Mouse (Mus musculus) lung, embryonic 16.5 days (tissue): ENCODE data around the gene Me3. TPM values are rescaled to one million over a fixed set of nuclear protein-coding genes. Genes with fewer than 3 reads are reported as not detected.

Experiments used
- ATAC-seq: fragments of 200-750 bp; cut with Nextera tagmentation; 2 replicates; pipeline ENCODE4 v1.8.0; 2017; ENCODE audit warnings: low read depth, mild to moderate bottlenecking, moderate library complexity
- H3K27ac ChIP-seq: fragments of 300-500 bp; sonication (generic); 2 replicates; pipeline ENCODE4 v1.5.1; 2014; ENCODE audit warnings: mild to moderate bottlenecking, control low read depth, low read length
- H3K27me3 ChIP-seq: fragments of 300-500 bp; sonication (generic); 2 replicates; pipeline ENCODE4 v1.6.1; 2014; ENCODE audit warnings: low read depth, low read length, mixed read lengths; ENCODE audit not compliant: control insufficient read depth, insufficient read depth
- H3K36me3 ChIP-seq: fragments of 300-500 bp; sonication (generic); 2 replicates; pipeline ENCODE4 v1.6.1; 2014; ENCODE audit warnings: low read length; ENCODE audit not compliant: control insufficient read depth, insufficient read depth
- H3K4me1 ChIP-seq: fragments of 300-500 bp; sonication (generic); replicated peaks from 2 replicates; pipeline ENCODE4 v1.6.1; 2014; ENCODE audit warnings: low read length, mixed read lengths; ENCODE audit not compliant: control insufficient read depth, insufficient read depth
- H3K4me2 ChIP-seq: fragments of 300-500 bp; sonication (generic); 2 replicates; pipeline ENCODE4 v1.6.1; 2014; ENCODE audit warnings: low read depth, low read length, control low read depth
- H3K4me3 ChIP-seq: fragments of 300-500 bp; sonication (generic); 2 replicates; pipeline ENCODE4 v1.5.1; 2014; ENCODE audit warnings: mild to moderate bottlenecking, low read length, control low read depth
- H3K9ac ChIP-seq: fragments of 300-500 bp; sonication (generic); 2 replicates; pipeline ENCODE4 v1.6.1; 2014; ENCODE audit warnings: low read length, control low read depth
- H3K9me3 ChIP-seq: fragments of 300-500 bp; sonication (generic); 2 replicates; pipeline ENCODE4 v1.6.1; 2016; ENCODE audit warnings: low read length; ENCODE audit not compliant: control insufficient read depth
- WGBS: fragments of 180-500 bp; shearing (Covaris S2); extraction: QIAGEN DNeasy Blood & Tissue Kit; methylation state at CpG from one replicate; pipeline ENCODE4 v1.1.7; 2014; 5-methylcytosine and 5-hydroxymethylcytosine counted together
- polyA plus RNA-seq: library from polyadenylated mRNA; unstranded; fragments of >200 nt; fragmentation: Nextera tagmentation; extraction: Ambion mirVana; gene quantifications from 2 replicates; pipeline ENCODE4 v1.2.1, GENCODE M21; 2015

The Me3 gene
- polyA plus RNA-seq, 1 experiment from 2014 or later: 2.8 TPM

DNA sequence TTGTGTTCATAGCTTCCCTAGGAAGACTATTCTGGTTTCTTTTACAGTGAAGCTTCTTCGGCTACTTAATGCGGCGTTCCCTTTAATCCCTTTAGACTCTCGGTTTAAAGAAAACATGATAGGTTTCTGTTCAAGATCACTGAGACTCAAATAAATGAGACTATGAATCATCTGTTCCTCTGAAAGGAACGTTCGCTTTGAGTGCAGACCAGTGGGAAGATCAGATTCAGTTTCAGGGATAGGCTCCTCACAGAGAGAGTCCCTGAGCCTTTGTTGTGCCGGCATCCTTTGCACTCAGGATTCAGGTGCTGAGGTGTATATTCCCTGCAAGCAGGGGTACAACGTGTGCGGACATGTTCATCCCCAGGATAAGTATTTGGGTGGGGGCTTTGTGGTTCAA lies 25.0 kb downstream of the Me3 start:
- H3K9me3 ChIP-seq: no peaks in the 10 kb centered on the region
- no peak for ATAC-seq
- no peaks in the 10 kb centered on the region for H3K27me3 ChIP-seq
- H3K27ac ChIP-seq: no peak overlapping the region
- H3K4me3 ChIP-seq: no peak overlapping the region
- H3K9ac ChIP-seq: no peak overlapping the region
- no peaks in the 10 kb centered on the region for H3K36me3 ChIP-seq
- 82% methylated on average over 9 of the region's 9 CpGs for WGBS
- peaks cover 2% of the 10 kb centered on the region for H3K4me1 ChIP-seq
- no peak overlapping the region for H3K4me2 ChIP-seq

DNA sequence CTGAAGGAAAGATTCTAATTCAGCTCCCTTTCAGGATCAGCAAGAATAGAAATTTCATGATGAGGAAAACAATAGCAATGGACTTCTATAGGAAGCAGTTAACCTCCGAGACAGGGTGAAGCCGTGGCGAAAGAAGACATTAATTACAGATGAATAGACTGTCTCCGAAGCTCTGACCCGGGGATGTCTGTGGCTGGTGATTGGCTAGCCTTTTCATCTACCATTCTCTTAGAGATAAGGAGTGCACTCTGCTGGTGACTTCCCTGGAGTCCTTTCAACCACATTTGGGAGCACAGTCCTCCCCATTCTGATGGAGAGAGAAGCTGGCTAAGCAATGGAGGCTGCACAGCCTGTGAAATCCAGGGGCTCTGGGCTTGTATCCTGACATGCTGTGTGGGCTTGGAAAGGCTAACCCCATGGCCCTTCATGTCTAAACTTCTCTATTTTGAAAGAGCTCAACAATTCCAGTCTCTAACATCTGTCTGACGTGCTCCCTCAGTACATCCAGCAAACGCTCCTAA lies 25.6 kb downstream of the Me3 start:
- no peak overlapping the region for H3K4me2 ChIP-seq
- no peaks in the 10 kb centered on the region for H3K36me3 ChIP-seq
- no peak overlapping the region for H3K9ac ChIP-seq
- 52% methylated on average over 7 of the region's 7 CpGs for WGBS
- H3K4me1 ChIP-seq: peaks cover 2% of the 10 kb centered on the region
- no peaks in the 10 kb centered on the region for H3K9me3 ChIP-seq
- H3K27me3 ChIP-seq: no peaks in the 10 kb centered on the region
- no peak overlapping the region for H3K4me3 ChIP-seq
- ATAC-seq: no peak
- H3K27ac ChIP-seq: no peak overlapping the region

DNA sequence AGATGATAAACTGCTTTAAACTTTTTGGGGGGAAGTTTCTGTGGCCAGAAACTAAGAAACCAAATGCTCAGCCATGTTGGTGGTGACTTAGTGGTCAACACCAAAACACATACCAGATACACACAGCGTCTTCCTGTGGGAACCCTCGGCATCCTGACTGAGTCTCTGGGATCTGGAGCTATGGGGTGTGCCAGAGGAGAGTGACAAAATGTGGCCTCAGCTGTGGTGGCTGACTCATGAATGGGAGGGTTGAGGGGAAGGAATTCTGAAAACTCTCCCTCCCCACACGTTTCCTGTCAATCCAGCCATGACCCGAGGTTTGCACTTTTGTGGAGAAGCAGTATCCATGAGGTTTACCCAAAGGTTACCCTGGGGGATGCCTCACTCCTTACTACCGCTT lies 32.0 kb downstream of the Me3 start:
- H3K27ac ChIP-seq: no peak overlapping the region
- no peaks in the 10 kb centered on the region for H3K9me3 ChIP-seq
- no peak overlapping the region for H3K9ac ChIP-seq
- peaks cover 2% of the 10 kb centered on the region for H3K4me1 ChIP-seq
- H3K36me3 ChIP-seq: no peaks in the 10 kb centered on the region
- H3K27me3 ChIP-seq: no peaks in the 10 kb centered on the region
- H3K4me2 ChIP-seq: no peak overlapping the region
- WGBS: 58% methylated on average over 5 of the region's 5 CpGs
- H3K4me3 ChIP-seq: no peak overlapping the region
- ATAC-seq: no peak

DNA sequence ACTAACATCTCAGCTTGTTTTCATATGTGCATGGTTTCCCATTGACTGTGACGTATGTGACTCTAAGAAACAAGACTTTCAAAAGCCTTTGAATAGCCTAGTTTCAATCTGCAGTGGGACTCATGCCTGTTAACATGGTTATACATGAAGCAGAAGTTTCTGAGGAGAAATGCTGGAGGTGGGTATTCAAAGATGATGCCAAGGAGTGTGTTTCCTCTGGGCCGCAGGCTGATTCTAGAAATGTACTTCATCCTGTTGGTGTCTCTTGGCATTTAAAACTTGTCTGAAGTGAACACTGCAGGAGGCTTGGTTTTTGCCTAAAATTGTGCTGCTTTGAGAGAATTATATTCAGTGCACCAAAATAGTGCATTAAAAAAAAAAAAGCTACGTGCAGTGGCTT lies 34.2 kb downstream of the Me3 start:
- no peaks in the 10 kb centered on the region for H3K4me1 ChIP-seq
- no peak overlapping the region for H3K27ac ChIP-seq
- no peak for ATAC-seq
- no peaks in the 10 kb centered on the region for H3K9me3 ChIP-seq
- no peak overlapping the region for H3K9ac ChIP-seq
- H3K4me3 ChIP-seq: no peak overlapping the region
- 81% methylated on average over 3 of the region's 3 CpGs for WGBS
- no peaks in the 10 kb centered on the region for H3K27me3 ChIP-seq
- no peak overlapping the region for H3K4me2 ChIP-seq
- no peaks in the 10 kb centered on the region for H3K36me3 ChIP-seq

DNA sequence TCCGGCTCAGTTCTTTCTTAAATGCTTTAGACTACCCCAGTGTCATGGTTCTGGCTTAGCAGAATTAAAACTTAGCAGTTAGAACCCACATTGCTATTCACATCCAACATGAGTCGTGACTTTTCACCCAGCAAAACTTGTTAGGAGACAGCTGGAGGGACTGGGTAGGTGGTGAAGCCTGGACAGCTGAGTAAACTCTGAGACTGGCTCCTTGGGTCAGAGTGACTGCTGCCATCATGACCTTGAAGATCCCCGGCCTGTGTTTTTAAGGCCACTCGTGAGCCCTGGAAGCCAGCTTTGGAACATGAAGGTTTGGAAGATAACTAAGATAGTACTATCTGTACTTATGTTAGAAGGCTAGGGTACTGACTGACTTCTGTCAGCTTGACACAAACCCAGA lies 35.4 kb downstream of the Me3 start:
- H3K4me1 ChIP-seq: no peaks in the 10 kb centered on the region
- no peak overlapping the region for H3K4me3 ChIP-seq
- H3K27me3 ChIP-seq: no peaks in the 10 kb centered on the region
- no peaks in the 10 kb centered on the region for H3K36me3 ChIP-seq
- ATAC-seq: no peak
- H3K9me3 ChIP-seq: no peaks in the 10 kb centered on the region
- no peak overlapping the region for H3K4me2 ChIP-seq
- no peak overlapping the region for H3K27ac ChIP-seq
- no peak overlapping the region for H3K9ac ChIP-seq
- WGBS: 80% methylated on average over 4 of the region's 4 CpGs

DNA sequence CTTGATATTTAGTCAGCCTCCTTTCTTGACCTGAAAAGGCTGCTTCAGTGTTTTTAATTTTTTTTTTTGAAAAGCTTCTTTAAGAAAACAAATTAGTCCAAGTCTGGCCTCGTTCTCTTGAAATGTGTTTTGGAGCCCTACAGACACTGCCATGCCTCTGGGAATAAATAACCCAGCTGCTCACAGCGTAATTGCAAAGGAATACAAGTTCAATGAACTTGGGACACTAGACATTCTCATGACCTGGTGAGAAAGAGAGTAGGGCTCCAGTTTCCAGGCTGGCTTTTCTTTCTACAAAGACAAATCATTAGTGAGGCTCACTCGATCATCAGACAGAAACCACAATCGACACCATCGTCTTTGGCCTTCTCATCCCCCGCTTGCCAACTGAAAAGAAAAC lies 37.3 kb downstream of the Me3 start:
- H3K4me1 ChIP-seq: no peaks in the 10 kb centered on the region
- no peaks in the 10 kb centered on the region for H3K27me3 ChIP-seq
- no peak overlapping the region for H3K4me3 ChIP-seq
- H3K27ac ChIP-seq: no peak overlapping the region
- ATAC-seq: no peak
- H3K9ac ChIP-seq: no peak overlapping the region
- WGBS: 68% methylated on average over 6 of the region's 6 CpGs
- no peaks in the 10 kb centered on the region for H3K36me3 ChIP-seq
- H3K4me2 ChIP-seq: no peak overlapping the region
- no peaks in the 10 kb centered on the region for H3K9me3 ChIP-seq

DNA sequence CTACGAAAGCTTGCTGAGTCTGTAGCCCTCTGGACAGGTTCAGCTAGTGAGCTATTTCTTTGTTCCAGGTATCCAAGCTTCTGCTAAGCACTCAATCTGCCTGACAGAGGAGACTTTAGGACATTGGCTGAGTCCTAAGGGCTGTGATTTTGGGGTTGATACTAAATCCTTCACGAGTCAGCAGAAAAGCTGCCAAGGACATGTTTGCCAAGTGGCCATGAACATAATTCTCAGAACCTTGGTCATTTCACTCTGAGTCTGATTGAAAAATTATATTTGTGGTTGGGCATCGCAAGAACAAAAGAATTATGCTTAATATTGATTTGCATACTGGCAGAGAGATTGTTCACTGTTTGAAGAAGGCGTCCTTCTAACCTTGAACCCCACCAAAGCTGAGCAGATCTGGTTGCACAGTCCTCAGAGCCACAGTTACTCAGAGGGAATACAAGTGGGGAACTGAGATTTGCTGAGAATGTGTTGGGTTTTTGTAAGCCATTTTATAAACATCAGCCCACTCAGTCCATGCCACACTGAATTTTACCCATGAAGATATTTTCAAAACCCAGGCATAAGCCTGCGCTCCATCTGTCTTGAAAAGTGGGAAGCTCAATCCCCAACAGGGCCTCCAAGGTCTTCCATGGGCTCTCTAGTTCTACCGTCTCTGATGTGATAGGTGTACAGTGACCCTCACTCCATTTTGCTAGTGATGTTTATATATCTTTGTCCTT lies 39.1 kb downstream of the Me3 start:
- no peak for ATAC-seq
- H3K27ac ChIP-seq: no peak overlapping the region
- 81% methylated on average over 6 of the region's 6 CpGs for WGBS
- H3K9me3 ChIP-seq: no peaks in the 10 kb centered on the region
- H3K4me1 ChIP-seq: no peaks in the 10 kb centered on the region
- no peak overlapping the region for H3K9ac ChIP-seq
- no peaks in the 10 kb centered on the region for H3K27me3 ChIP-seq
- H3K36me3 ChIP-seq: no peaks in the 10 kb centered on the region
- no peak overlapping the region for H3K4me3 ChIP-seq
- no peak overlapping the region for H3K4me2 ChIP-seq

DNA sequence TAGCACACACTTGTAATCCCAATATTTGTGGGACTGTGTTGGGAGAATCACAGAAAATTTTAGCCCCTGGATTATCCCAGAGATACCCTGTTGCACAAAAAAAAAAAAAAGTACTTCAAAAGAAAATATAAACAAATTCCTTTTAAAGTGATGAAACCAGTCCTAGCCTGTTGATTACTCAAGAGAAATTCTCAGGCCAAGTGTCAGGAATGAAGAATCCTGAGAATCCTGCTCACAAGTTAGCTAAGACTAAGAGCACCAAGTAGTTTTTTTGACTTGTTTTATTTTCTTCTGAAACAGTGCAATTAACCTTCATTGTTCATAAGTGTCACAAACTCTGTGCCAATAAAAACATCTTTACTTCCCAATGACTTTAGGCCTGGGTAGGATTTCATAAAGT lies 44.0 kb downstream of the Me3 start:
- H3K4me2 ChIP-seq: no peak overlapping the region
- no peaks in the 10 kb centered on the region for H3K27me3 ChIP-seq
- no peak overlapping the region for H3K27ac ChIP-seq
- H3K9ac ChIP-seq: no peak overlapping the region
- no peak overlapping the region for H3K4me3 ChIP-seq
- no peaks in the 10 kb centered on the region for H3K4me1 ChIP-seq
- no peaks in the 10 kb centered on the region for H3K36me3 ChIP-seq
- no peak for ATAC-seq
- no peaks in the 10 kb centered on the region for H3K9me3 ChIP-seq

DNA sequence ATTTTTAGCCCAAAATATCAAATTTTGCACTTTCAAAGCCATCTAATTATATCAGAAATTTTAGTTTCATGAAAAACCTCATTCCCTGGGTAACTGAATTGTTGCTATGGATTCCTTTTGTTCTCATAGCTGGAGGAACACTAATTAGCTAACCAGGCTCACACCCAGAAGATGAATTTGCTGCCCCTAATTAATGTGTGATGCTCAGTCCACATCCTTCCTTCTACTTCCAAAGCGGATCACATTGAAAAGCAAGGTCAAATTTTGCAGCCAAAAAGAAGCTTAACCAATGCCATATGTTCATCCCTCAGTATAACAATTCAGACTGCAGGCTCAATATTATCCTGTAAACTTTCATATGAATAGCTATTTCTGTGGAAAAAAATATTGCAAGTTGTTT lies 45.7 kb downstream of the Me3 start:
- 75% methylated on average over 1 of the region's 1 CpGs for WGBS
- Histone ChIP-seq H3K4me3 (no peak overlapping the region), H3K36me3 (no peaks in the 10 kb centered on the region), H3K4me1 (no peaks in the 10 kb centered on the region), H3K9ac (no peak overlapping the region), H3K27me3 (no peaks in the 10 kb centered on the region), H3K27ac (no peak overlapping the region), H3K9me3 (no peaks in the 10 kb centered on the region), H3K4me2 (no peak overlapping the region)
- no peak for ATAC-seq

DNA sequence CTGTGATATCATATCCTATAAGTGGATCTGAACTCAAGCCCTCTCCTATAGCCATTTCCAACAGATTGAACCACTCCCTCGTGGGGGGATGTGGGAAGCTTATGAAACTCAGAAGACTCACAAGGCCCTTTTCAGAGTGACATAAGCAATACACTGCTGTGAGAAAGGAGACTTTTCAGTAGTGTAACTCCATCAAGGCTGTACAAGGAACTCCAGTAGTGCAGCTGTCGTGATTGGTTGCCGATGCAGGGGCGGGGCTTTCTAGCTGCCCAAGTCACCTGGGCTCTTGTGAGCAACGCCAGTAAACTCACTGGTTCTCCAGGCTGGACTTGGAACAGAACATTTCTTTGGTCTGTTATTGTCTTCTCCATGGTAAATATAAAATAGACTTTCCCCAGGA lies 46.5 kb downstream of the Me3 start:
- no peaks in the 10 kb centered on the region for H3K9me3 ChIP-seq
- 89% methylated on average over 5 of the region's 5 CpGs for WGBS
- no peak overlapping the region for H3K27ac ChIP-seq
- no peak overlapping the region for H3K4me2 ChIP-seq
- no peaks in the 10 kb centered on the region for H3K36me3 ChIP-seq
- H3K27me3 ChIP-seq: no peaks in the 10 kb centered on the region
- H3K9ac ChIP-seq: no peak overlapping the region
- H3K4me3 ChIP-seq: no peak overlapping the region
- no peaks in the 10 kb centered on the region for H3K4me1 ChIP-seq
- no peak for ATAC-seq
